Mouse (Mus musculus): ENCODE measurements at regions not wholly inside any gene's neighbourhood (a gene's known extent, or its start where the extent isn't known, plus 50 kb on each side); places are given as distances from the start of the nearest gene placed in this dataset.

DNA sequence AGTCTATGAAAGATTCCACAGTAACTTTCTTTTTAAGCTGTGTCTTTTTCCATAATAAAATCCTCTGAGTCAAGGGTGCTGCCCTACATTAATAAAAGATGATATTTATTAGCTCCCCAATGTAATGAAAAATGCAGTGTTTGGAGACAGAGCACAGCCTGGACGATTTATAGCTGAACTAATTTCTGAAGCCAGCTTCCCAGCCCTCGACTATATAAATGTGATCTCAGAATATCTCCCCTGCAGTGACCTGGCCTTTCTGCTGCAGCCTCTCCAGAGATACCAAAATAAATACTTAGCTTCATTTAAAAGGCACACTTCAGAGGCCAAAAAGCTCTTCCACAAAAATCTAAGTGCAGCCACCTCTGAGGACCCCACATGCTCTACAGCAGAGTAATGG lies 534.7 kb downstream of the Zfp619 start:
- no peak for DNase-seq

DNA sequence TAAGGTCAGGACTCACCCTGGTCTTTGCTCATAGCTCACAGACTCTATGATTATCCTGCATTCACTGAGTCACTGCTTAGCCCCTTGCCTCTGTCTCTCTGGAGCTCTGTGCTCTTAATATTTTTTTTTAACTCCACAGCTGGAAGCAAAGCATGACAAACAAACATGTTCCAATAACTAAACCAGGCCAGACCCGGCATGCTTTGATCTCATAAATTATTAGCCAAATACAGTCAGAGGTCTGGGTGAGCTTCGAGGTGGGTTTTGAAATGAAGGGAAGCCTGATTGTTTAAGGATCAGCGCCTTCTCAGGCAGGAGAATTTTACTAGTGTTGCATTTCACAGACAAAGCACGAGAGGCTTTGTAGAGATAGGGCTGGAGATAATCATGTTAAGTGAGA lies 541.3 kb downstream of the Zfp619 start:
- DNase-seq: no peak

DNA sequence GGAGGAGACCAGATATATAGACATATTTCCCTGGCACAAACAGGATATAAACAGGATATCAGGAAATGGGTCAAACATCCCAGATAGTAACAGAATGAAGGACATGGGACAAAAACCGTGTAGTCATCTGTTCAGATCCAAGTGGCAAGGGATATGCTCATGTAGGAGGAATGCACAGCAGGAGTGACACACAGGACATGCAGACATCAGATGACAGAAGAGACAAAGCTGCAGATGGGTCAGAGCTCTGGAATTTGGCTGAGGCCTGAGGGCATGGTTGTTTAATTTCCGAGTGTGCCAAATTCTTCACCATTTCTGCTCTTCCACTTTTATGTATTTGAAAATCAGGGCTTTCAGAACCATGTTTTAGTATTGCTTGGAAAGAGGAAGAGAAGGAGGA lies 547.1 kb downstream of the Zfp619 start:
- DNase-seq: peak in 1 of 2 experiments; percentile 1

DNA sequence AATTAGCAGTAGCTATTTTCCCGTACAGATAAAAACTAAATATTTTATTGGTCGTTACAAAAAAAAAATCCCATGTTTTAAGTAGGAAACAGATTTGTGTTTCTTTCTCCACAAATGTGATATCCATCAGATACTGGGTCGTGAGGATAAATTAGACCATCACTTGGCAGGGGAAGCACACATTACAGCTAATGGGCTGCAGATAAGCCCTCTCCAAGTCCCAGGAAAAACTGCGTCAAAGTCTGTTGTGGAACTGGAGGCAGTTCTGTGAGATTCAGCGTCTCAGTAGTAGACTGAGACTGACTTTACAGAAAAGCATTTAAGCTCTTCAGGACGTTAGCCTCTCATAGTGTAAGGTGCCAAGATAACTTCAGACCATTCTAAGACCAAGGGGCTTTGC lies 548.0 kb downstream of the Zfp619 start:
- DNase-seq: peak in 1 of 2 experiments; percentile 7

DNA sequence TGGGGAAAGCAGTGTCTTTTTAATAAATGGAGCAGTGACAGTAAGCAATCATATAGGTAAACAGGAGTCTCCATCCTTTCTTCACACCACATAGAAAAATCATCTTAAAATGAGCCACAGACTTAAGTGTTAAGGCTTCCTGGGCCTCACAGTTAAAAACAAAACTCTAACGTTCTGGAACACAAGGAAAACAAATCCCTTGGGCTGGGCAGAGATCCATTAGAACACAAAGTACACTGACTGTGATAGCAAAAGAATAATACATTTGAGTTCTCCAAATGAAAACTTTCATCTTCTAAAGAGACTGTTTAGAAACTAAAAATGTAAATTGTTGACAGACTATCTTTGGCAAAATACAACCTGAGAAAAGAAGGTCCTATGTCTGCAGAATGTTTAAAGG lies 549.8 kb downstream of the Zfp619 start:
- DNase-seq: peak in 1 of 2 experiments; percentile 0

DNA sequence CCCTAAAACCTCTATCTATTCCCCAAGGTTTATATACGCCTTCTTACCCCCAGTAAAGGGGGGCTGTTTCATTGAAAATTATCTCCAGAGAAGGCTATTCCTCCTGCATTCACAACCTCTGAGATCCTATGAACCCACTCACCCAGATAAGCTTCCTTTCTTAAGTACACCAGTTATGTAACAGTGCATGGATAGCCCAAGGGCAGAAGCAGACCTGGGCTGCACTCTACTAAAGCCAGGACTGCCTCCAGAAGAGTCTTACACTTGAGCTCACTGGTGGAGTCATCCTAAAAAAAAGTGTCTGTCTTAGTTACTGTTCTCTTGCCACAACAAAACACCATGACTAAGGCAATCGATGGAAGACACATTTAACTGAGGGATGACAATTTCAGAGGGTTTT lies 553.7 kb downstream of the Zfp619 start:
- no peak for DNase-seq

DNA sequence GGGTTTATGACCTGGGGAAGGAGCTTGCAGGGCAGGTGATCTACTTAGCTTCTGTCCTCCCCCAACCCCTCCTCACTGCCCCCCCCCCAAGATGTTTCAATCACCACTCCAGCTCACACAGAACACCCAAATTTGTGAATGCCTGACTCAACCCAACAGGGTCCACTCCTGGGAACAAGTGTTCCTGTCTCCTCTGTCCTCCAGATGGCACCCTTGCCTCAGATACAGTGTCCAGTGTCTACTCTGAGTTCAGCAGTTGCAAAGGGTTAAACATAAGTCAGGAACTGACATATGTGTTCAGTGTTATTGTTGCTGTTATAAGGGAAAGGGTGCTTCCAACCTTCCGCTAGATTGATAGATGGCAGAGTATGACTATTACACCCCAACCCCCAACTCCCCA lies 554.9 kb downstream of the Zfp619 start:
- no peak for DNase-seq

DNA sequence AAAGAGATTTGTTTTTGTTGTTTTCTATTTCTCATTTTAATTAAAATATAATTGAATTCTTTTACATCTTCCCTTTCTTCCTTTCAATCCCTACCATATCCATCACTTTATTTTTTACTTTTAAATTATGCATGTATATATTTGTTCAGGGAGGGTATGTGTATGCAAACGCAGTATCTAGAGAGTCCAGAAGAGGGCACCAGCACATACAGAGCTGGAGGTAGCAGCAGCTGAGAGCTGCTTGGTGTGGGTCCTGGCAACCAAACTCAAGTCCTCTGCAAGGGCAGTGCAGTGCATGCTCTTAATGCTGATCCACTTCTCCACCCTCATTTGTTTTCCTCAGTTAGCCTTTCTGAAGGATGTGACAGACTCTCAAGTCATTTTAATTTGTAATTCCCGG lies 568.7 kb downstream of the Zfp619 start:
- peak in 1 of 2 experiments; percentile 1 for DNase-seq

DNA sequence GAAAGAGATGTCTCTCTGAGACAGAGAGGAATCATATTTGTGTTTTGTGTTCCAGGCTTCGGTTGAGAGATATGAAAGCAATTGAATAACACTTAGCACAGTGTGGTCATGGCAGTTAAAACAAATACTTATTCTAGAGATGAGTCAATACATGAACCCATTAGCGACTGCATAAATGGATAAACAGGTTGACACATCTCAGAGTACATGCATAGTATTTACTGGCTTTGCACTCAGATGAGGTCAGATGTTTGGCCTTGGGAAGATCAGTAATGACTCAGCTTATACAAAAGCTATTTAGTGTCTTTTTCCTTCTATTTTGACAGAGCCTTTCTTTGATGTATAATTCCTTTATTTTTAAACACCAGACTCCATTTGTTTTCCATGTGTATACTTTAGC lies 579.5 kb downstream of the Zfp619 start:
- DNase-seq: no peak

DNA sequence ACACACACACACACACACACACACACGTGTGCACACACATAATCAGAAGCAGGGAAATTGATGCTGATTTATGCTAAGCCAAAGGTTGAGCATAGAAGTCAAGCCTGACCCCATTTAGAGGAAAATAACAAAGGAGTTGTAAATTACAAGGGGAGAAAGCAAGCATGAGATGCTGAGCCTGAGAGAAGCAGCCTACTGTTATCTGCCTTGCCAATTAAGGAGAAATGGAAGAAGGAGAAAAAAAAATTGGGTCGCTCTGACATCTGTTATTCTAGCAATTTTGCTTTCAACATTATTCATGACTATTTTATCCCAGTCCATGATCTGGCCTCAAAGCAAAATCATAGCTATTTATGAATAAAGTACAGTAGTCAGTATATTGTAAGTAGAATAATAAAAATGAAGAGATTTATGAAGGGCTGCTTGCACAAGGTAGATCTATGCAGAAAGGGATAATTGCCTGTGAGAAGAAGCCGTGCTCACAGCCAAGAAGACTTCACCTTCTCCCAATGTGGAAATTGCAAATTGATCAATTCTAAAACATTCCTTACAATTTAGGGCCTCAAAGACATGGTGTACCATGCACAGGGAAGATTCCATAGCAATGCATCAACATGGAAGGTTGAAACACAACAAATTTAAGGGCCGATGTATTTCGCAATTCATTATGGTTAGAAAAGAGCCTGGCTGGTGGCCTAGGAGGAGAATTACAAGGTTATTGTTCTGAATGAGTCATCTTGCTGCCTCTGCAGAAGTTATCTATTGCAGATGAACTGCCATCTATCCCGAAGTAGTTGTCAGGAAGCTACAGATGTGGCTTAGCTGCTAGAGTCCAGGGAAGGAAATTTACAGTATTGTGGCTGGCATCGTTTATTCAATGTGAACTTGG lies 585.7 kb downstream of the Zfp619 start:
- no peak for DNase-seq

DNA sequence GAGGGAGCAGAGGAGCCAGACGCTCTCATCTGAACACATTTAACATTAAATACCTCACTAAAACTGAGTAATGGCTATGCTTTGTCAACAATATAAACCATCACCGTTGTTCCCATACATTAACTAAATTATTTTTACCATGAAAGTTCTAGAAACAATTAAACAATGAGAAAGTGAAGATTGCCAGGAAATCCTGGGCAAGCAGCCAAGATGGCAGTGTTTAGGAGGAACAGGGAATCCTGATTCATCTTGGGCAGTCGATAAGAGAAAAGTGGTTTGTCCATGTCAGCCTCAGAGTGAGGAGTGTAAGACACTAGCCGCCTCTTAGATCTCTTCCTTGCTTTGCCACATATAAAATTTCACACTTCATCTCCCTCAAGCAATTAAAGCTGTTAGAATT lies 625.3 kb downstream of the Zfp619 start:
- DNase-seq: no peak

DNA sequence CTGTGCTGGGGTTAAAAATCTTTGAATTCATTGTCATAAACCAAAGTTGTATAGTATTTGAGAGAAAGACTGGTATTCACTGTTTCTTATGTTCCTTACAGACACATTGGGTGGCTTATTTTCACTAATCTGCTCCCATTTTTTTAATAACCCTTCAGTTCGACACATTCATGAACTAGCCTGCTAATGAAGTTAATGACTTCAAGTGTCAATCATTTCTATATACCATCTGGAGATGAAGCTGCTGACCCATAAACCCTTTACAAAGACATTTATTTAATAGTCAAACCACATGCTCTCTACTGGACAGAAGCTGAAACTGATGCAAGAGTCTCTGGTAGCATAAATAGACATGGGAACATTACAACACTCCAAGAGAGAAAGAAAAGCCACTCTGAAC lies 626.9 kb downstream of the Zfp619 start:
- no peak for DNase-seq

DNA sequence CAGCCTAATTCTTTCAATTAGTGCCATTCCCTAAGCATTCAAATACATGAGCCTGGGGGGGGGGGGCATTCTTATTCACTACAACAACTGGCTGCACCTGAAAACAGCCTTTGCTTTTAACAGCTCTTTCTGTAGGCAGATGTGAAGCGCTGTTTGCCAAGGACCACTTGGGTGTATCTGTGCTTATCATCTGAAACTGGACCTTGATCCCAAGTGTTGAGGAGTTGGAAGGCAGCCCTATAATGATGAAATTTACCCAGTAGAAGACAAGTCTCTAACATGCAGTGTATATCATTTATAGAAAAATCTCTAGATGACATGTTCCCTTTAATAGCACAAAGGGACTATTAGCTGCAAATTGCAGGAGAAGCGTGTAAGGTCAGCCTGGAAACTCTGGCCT lies 660.0 kb downstream of the Zfp619 start:
- DNase-seq: no peak

DNA sequence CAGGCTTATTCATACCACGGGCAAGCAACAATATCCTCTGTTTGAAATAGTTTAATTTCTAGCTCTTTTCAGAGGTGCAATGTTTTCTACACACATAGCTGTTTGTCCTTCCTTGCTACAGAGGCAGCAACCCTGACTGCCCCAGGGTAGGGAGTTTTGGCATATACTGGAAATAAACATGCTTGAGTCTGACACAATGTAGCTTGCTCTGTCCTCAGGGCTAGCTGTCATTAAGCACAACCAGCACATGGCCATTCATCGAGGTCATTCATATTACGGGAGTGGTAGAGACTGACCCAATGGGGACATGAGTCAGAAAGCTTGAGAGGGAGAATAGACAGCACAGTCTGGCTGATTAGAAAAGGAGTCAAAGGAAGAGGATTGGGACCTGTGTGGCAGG lies 677.8 kb downstream of the Zfp619 start:
- no peak for DNase-seq

DNA sequence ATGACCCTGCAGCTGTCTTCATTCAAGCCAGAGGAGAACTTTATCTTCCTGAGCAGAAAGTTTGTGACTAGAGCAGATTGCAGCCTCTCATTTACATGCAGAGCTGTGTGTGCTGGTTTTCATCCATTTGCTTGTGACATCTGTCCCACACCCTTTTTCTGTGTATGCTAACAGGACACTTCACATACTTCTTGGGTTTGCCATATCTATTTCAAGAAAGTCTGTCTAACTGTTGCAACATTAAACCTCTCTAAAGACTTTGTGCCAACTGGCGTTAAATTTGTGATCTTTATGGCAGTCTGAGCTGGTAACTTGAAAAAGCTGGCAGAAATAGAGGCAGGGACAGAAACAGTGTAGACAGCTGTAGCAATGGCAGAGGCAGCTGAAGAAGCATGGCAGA lies 685.0 kb downstream of the Zfp619 start:
- no peak for DNase-seq

DNA sequence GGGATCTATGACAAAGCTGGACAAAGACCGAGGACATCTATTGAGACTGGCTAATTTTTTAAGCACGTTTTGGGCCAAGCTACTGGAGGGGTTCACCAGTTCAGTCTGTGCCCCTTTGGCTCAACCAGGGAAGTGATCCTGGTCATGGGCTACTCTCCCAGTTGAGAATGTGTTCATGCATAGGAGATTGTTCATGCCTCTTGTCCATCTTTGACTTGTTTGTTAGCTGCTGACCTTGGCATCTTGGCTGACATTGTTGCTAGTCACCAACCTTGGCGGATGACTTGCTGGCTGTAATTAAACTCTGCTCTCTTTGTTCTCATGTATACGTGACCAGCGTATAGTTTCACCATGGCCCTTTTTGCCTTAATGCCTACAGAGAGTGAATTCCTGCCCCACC lies 686.2 kb upstream of the Vstm2b start:
- DNase-seq: no peak

DNA sequence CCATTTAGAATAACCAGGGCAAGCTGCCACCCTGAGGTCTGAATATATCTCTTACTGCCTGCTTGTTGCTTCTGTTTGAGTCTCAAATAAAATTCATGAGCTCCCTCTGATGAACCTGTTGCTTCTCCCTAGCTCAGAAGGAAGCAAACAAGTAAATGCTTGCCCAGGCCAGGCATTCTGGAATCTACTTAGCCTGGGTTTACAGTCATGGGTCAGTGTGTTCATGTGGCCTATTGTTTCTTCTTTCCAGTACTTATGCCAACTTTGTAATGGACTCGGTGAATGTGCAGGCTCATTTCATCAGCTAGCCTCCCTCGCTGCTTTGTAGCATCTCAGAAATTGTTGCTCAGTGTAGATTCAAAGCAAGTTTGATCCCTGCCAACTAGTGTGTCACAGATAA lies 685.6 kb upstream of the Vstm2b start:
- no peak for DNase-seq

DNA sequence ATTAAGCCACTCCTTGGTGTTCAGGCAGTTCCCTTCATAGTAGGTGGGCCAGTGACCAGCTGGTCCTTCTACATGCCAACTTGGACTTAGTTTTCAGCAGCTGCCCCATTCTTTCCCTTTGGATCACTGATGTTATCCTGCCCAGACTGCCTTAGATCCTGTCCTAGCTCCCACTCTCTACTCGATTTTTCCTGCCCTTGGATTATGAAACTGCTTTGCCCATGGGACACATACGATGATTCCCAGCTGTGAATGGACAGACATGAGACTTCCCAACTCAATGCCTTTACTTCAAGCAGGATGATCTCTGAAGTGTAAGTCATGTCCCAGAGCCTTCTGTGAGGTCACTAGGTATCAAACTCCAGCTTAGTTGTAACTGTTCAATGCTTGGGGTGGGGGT lies 684.5 kb upstream of the Vstm2b start:
- DNase-seq: no peak

DNA sequence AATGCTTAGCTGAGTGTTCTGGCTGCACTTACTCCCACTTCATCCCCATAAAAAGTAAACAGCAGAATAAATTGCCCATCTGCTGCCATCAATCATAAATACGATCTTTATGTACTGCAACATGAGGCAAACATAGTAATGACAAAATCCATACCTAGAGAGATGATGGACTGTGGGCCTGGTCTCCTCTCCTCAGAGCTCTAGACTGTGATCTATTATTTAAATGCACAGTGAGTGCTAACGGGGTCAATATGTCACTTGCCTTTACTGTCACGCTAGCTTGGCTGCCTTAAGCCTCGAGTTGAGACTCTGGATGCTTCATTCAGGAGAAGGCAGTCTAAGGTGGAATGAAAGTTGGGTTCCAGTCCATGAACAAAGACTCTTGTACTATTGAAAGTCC lies 683.7 kb upstream of the Vstm2b start:
- no peak for DNase-seq

DNA sequence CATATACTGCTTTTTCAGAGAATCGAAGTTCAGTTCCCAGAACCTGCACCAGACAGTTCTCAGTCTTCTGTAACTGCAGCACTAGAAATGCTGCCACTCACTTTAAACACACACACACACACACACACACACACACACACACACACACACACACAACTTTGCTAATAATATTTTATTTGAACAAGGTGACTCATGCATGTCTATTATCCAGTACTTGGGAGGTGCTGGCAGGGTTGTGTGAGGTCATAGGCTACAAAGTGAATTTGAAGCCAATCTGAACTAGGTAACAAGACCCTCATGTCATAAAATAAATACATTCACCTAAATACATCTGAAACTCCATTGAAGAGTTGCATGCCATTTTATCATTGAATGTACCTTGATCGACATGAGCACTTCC lies 682.9 kb upstream of the Vstm2b start:
- DNase-seq: peak in 1 of 2 experiments; percentile 1

DNA sequence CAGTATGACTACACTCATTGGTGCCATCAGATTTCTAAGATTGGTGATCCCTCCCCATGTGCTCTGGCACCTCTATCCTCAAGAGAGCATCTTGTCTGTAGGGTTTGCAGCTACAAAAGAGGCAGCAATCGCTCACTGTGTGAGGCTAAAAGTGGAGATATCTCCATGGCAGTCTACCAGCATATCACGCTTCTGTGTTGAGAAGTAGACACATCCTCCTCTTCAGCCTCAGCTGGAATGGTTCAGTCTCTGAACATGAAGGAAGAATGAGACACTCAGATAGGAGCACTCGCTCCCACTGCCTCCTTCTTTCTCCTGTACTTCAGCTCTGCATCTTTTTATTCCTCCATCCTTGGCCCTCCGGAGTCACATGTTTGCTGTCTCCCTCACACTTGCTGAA lies 677.6 kb upstream of the Vstm2b start:
- no peak for DNase-seq

DNA sequence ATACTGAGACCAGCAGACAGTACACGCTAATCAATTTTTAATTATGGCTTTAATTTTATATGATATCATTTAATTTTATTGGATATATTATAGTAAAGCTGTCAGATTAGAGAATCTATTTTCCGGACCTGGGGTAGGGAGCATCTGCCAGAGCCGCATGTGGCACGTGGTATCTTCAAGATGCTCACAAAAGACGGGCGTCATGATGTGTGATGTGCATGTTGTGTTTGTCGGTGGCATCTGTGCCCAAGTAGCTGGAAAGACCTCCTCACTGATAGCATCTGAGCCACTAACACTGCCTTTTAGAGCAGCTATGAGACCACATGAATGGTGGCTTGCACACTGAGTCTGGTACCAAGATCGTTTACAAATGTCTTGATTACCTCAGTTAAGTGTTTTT lies 652.9 kb upstream of the Vstm2b start:
- no peak for DNase-seq

DNA sequence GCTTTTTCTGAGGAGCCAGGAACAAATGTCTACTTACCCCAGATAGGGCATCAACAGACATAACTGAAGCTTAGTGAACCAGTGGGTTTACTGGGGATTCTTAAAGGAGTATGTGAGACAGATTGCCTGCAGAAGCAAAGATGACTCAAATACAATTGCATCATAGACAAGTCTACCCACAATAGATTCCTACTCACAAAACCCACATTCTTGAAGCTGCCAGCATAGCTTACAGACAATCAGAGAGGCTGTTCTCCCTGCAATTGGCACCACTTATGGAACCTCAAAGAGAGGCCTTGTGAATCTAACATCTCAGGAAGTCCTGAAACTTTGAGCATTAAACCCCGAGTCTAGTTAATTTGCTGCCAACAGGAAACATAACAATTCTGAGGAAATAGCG lies 649.6 kb upstream of the Vstm2b start:
- no peak for DNase-seq

DNA sequence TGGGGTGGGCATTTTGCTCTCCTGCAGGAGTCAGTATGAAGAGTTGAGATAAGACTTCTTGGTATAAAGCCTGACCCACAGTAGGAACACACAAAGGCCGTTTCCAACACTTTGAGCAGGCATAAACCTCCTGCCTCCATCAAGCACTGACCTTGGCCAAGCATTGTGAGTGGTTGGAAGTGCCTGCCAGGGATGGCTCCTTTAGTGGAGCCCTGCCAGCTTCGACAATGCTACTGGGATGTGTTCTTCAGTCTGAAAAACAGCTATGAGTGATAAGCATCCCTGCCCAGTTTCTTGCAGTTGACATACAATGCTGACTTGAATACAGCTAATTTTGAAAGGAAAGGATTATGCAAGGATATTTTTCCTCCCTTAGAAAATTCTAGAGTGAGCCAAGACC lies 644.6 kb upstream of the Vstm2b start:
- no peak for DNase-seq

DNA sequence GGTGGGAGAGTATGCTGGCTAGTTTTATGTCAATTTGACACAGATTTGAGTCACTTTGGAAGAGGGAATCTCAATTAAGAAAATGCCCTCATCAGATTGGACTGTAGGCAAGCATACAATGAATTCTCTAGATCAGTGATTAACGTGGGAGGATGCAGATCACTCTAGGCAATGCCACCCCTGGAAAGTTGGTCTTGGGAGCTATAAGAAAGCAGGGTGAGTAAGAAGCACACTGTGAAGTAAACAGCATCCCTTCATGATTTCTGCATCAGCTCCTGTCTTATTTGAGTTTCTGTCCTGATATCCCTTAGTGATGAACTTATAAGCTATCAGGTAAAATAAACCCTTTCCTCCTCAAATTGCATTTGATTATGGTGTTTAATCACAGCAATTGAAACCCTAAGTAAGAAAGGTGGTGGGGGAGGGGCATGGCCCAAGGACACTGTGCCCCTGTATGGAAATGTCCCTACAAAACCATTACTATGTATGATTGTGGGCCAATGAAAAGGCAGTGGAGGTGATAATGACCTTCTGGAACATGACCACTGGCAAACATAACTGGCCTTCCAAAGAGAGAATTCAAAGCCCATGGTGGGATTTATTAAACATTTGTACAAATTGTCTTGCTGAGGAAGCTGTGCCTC lies 640.3 kb upstream of the Vstm2b start:
- no peak for DNase-seq
